Mouse (Mus musculus) brown adipose tissue, adult 24 weeks (tissue): Measurements from ENCODE around the gene Mei4. TPM values are rescaled to one million over a fixed set of nuclear protein-coding genes. Genes with fewer than 3 reads are reported as not detected.

Experiments used
- H3K27ac ChIP-seq: fragments of 200-500 bp; replicated peaks from 2 replicates; pipeline ENCODE4 v1.5.1; 2012; ENCODE audit warnings: low read depth, mild to moderate bottlenecking, low read length
- H3K4me1 ChIP-seq: fragments of 200-500 bp; 2 replicates; pipeline ENCODE4 v1.6.1; 2012; ENCODE audit warnings: low read length, mixed read lengths; ENCODE audit not compliant: control insufficient read depth, insufficient read depth, insufficient read length
- H3K4me3 ChIP-seq: fragments of 200-500 bp; 2 replicates; pipeline ENCODE4 v1.5.1; 2012; ENCODE audit warnings: low read depth, mild to moderate bottlenecking, low read length, moderate library complexity; ENCODE audit not compliant: insufficient read depth
- polyA plus RNA-seq: library from polyadenylated mRNA; stranded (reverse); fragments of >200 nt; gene quantifications from 2 replicates; pipeline ENCODE4 v1.2.4, GENCODE M21; 2012; ENCODE audit not compliant: missing spikeins, insufficient read depth, insufficient read length

The Mei4 gene
- polyA plus RNA-seq, 1 experiment = not detected

DNA sequence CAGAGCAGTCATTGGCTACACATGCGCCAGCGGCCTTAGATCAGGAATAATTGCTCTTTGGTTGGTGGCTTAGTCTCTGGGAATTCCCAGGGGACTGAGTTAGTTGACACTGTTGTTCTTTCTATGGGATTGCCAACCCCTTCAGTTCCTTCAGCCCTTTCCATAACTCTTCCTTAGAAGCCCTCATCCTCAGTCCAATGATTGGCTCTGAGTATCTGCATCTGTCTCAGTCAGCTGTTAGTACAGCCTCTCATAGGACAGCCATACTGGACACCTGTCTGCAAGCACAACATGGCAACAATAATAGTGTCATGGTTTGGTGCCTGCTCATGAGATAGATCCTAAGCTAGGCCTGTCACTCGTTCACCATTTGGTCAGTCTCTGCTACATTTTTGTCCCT lies 149.5 kb downstream of the Mei4 start:
- no peaks in the 10 kb centered on the region for H3K4me1 ChIP-seq

GRCm38 (mm10) chr9:82042515-82043056 lies 179.1 kb downstream of the Mei4 start:
- no peak overlapping the region for H3K27ac ChIP-seq
- no peaks in the 10 kb centered on the region for H3K4me1 ChIP-seq
- H3K4me3 ChIP-seq = no peak overlapping the region

More for the DNA sequence above, 149.5 kb downstream of the Mei4 start:
- H3K27ac ChIP-seq = no peak overlapping the region
- no peak overlapping the region for H3K4me3 ChIP-seq

DNA sequence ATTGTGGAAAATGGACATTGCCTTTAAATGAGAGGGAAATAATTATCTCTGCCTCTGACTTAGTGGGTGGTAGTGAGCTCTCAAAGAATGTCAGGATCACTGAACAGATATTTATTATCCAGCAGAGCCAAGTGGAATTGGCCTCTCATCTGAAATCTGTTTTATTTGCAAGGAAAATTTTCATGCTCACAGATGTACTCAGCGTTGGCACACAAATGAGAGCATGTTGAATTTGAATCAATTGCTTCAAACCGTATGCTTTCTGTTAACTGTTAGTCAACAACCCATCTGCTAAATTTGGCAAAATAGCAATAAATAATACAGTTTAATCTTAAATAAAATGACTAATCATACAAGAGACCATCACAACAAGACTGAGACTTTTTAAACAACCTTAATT lies 181.0 kb downstream of the Mei4 start:
- Histone ChIP-seq H3K4me1 (no peaks in the 10 kb centered on the region), H3K27ac (no peak overlapping the region), H3K4me3 (no peak overlapping the region)

- no peaks in the 10 kb centered on the region for H3K4me1 ChIP-seq
- no peak overlapping the region for H3K4me3 ChIP-seq
- no peak overlapping the region for H3K27ac ChIP-seq
These were observed 210.4 kb downstream of the Mei4 start for GRCm38 (mm10) chr9:82073832-82074231.

DNA sequence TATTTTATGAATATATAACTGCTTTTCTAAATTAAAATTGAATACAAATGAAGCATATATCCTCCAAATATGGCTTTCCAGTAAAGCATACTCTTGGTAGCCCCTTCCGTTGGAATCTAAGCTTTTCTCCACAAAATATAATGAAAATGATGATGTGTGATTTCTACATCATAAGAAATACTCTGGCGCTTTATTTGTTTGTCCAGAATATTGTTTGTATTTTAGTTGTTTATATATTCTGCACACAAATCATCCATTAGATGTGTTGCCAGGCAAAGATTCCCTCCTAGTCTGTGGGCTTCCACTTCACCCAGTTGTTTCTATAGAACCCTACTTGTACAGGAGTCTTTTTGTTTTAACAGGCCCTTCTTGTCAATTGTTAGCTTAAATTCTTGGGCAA lies 211.8 kb downstream of the Mei4 start:
- no peak overlapping the region for H3K4me3 ChIP-seq
- no peaks in the 10 kb centered on the region for H3K4me1 ChIP-seq
- H3K27ac ChIP-seq = no peak overlapping the region

- no peaks in the 10 kb centered on the region for H3K4me1 ChIP-seq
- H3K4me3 ChIP-seq = no peak overlapping the region
- no peak overlapping the region for H3K27ac ChIP-seq
These were observed 232.9 kb downstream of the Mei4 start for GRCm38 (mm10) chr9:82096409-82096808.

- H3K27ac ChIP-seq = no peak overlapping the region
- no peak overlapping the region for H3K4me3 ChIP-seq
- no peaks in the 10 kb centered on the region for H3K4me1 ChIP-seq
These were observed 251.4 kb downstream of the Mei4 start for GRCm38 (mm10) chr9:82114865-82115264.

DNA sequence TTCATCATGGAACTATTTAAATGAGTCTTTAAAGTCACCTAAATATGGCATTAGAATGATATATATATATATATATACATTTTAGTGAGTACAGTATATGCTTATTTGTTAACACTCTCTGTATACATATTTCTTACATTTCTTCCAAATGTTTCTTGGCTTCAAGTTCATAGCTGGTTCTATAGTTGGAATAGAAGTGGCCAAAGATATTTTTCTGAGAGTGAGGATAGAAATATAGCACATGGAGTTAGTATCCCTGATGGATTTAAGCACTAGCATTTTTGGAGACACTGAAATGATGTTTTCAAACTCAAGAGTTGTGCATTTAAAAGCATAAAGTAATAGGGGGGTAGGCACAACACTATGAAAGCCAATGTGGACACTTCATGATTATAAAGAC lies 272.6 kb downstream of the Mei4 start:
- no peak overlapping the region for H3K4me3 ChIP-seq
- H3K4me1 ChIP-seq = no peaks in the 10 kb centered on the region
- H3K27ac ChIP-seq = no peak overlapping the region

DNA sequence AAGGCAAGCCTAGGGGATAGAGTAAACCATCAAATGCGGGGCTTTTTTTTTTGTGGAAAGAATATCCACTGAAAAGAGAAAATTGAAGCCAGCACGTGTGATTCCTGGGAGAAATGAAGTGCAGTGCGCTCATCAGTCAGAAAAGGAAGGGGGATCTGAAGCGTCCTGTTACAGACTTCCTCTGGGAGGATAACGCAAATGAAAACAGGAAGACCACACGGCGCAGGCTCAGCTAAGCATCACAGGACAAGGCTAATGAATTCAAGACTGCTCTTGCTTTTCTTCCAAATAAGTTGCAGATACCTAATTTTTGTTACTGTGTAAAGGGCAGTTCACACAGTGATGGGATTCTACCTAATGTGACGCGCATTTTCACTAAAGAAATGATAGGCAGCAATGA lies 296.7 kb downstream of the Mei4 start:
- Histone ChIP-seq H3K4me3 (no peak overlapping the region), H3K4me1 (no peaks in the 10 kb centered on the region), H3K27ac (no peak overlapping the region)

DNA sequence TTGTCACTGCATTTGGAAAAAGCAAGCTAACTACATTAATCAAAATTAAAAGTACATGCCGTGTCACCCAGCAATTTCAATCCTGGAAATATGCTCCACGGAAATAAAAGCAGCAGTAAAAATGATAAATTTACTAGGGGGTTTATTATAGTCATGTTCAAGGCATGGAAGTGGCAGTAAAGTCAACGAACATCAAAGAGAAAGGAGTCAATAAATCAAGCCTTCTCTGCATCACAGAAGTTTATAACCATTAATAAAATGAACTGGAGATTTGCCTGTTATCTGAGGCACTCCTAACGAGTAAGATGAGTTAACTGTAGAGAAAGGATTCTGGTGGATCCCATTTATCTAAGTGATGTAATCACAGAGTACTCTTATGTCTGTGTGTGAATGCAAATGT lies 298.9 kb downstream of the Mei4 start:
- Histone ChIP-seq H3K4me1 (no peaks in the 10 kb centered on the region), H3K4me3 (no peak overlapping the region), H3K27ac (no peak overlapping the region)

GRCm38 (mm10) chr9:82217976-82218375 lies 354.5 kb downstream of the Mei4 start:
- H3K4me3 ChIP-seq = no peak overlapping the region

DNA sequence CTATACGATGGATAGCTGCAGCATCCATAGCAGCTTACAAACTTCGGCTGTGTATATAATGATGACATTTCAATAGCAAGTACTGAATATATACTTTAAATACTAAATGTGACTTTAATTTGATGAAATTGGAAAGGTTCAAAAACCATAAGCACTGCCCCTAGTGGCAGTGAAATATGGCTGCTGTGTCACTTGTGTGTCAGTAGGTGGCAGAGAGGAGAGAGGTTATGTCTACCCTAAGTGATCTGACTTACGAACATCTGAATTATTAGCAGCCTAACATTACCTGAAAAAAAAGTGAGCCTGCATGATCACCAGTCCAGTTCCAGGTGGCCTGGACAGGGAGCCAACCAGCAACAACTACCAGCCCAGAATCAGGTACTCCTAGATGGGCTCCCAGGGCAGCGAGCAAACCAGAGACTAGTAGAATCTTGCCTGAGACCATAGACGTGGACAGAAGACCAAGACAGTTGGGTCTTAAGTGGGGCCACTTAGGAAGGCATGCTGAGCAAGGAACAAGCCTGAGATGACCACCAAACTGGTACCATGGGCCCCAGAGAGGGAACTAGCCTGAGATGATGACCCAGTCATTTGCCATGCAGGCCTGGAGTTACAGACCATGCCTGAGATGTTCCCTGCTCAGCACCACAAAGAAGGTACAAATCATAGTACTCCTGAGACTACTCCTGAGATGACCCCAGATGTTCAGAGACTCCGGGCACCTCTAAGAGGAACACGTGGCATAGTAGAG lies 384.4 kb downstream of the Mei4 start:
- Histone ChIP-seq H3K27ac (no peak overlapping the region), H3K4me3 (no peak overlapping the region), H3K4me1 (no peaks in the 10 kb centered on the region)

More at GRCm38 (mm10) chr9:82217976-82218375, 354.5 kb downstream of the Mei4 start:
- Histone ChIP-seq H3K4me1 (no peaks in the 10 kb centered on the region), H3K27ac (no peak overlapping the region)

Other genes with a start within 250 kb of the Mei4 start
- gene Htr1b, start 229.8 kb upstream of the Mei4 start, polyA plus RNA-seq = not detected in 2 replicates